Mouse (Mus musculus): Measurements from ENCODE around the gene Ppp1cb.

- TF ChIP-seq CTCF (IDR thresholded peaks at IDR 0.05; ENCODE audit: control insufficient read depth, insufficient read depth, low read length) (no peak), POLR2A (IDR thresholded peaks at IDR 0.05; ENCODE audit: borderline replicate concordance, control insufficient read depth, low read depth, low read length) (no peak)
These were observed 44.1 kb upstream of the Ppp1cb start for GRCm38 (mm10) chr5:32414461-32414985.

Data from bone marrow, adult 2 months (tissue).